Mouse (Mus musculus): ENCODE data around the gene Aqp6. TPM values are rescaled to one million over a fixed set of nuclear protein-coding genes. Genes with fewer than 3 reads are reported as not detected.

Aqp6 gene
- total RNA-seq (2014; rRNA removed) (not detected in 2 replicates), polyA plus RNA-seq (2012; rRNA removed) (not detected in 2 replicates)

DNA sequence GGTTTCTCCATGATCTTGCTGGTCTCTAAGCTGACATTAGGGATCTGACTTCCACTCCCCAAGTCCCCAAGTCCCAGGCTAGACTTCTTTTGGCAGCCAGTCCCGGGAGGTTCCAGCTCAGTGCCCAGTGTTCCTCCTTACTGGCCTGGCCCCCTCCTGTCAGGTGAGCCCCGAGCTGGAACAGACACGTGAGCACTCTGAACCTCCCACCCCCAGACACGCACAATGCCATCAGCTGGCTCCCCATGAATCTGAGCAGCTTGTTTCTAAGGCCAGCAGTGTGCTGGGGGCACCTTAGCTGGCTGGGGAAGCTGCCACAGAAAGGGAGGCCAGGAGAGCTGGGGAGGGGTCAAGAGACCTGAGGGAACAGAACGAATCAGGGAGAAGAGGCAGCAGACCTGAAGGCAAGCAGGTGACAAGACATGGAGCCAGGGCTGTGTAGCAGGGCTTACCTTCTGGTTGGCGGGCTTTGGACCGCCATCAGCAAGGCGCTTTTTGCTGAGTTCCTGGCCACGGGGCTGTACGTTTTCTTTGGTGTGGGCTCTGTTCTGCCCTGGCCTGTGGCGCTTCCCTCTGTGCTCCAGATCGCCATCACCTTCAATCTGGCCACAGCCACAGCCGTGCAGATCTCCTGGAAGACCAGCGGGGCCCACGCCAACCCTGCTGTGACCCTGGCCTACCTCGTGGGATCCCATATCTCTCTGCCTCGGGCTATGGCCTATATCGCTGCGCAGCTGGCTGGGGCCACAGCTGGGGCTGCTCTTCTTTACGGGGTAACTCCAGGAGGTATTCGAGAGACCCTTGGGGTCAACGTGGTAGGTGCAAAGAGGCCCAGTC is at the start of gene Aqp6:
TSS of gene Aqp6 (plus strand) at position 415 of the 837 bp plus-strand sequence.
- no peak for DNase-seq (ENCODE audit: extremely low read depth, low read depth, low spot score)
- H3K9ac ChIP-seq (ENCODE audit: low read depth, low read length) = no peak within 1 kb of the TSS
- 78% methylated on average over 22 of the region's 22 CpGs for WGBS
- no peak within 1 kb of the TSS for H3K27ac ChIP-seq (replicated peaks; ENCODE audit: insufficient read depth, low read depth, low read length)
- no peak within 1 kb of the TSS for H3K4me3 ChIP-seq (ENCODE audit: insufficient read depth, low read depth, low read length)
- no peaks in the 10 kb centered on the region for H3K4me1 ChIP-seq (ENCODE audit: control insufficient read depth, insufficient read depth, low read length)
- TF ChIP-seq CTCF (IDR thresholded peaks at IDR 0.05; ENCODE audit: low read depth, low read length) (no peak), POLR2A (IDR thresholded peaks at IDR 0.05; ENCODE audit: extremely low read depth, insufficient read depth, low read length) (no peak)
- no peaks in the 10 kb centered on the region for H3K79me2 ChIP-seq (ENCODE audit: control insufficient read depth, insufficient read depth, low read length)
- no peaks in the 10 kb centered on the region for H3K36me3 ChIP-seq (ENCODE audit: control insufficient read depth, insufficient read depth, low read length)
- no peaks in the 10 kb centered on the region for H3K27me3 ChIP-seq (ENCODE audit: control insufficient read depth, insufficient read depth, low read length)

DNA sequence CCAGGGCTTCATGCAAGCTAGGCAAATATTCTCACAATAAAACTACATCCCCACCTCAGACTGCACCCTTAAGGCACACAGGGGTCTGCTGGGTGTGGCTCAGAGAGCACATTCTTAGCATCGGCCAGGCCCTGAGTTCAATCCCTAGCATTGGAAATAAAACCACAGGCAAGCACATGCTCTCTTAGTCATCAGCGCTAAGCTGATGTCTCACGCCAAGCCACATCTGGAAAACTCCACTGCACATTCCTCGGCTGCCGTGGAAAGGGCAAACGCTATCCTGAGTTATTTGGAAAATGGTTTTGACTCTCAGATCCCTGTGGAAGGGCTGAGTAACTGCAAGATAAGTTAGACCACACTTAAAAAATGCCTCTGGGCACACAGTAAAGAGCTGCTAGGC is 47.4 kb upstream of the Aqp6 start:
- H3K27me3 ChIP-seq (ENCODE audit: control insufficient read depth, insufficient read depth, low read length) = no peaks in the 10 kb centered on the region
- TF ChIP-seq POLR2A (IDR thresholded peaks at IDR 0.05; ENCODE audit: extremely low read depth, insufficient read depth, low read length) (no peak), CTCF (IDR thresholded peaks at IDR 0.05; ENCODE audit: low read depth, low read length) (no peak)
- WGBS = 74% methylated on average over 6 of the region's 6 CpGs
- H3K79me2 ChIP-seq (ENCODE audit: control insufficient read depth, insufficient read depth, low read length) = no peaks in the 10 kb centered on the region
- DNase-seq (ENCODE audit: extremely low read depth, low read depth, low spot score) = no peak
- H3K4me1 ChIP-seq (ENCODE audit: control insufficient read depth, insufficient read depth, low read length) = no peaks in the 10 kb centered on the region
- no peaks in the 10 kb centered on the region for H3K36me3 ChIP-seq (ENCODE audit: control insufficient read depth, insufficient read depth, low read length)
- no peak overlapping the region for H3K9ac ChIP-seq (ENCODE audit: low read depth, low read length)
- no peak overlapping the region for H3K27ac ChIP-seq (replicated peaks; ENCODE audit: insufficient read depth, low read depth, low read length)
- H3K4me3 ChIP-seq (ENCODE audit: insufficient read depth, low read depth, low read length) = no peak overlapping the region

DNA sequence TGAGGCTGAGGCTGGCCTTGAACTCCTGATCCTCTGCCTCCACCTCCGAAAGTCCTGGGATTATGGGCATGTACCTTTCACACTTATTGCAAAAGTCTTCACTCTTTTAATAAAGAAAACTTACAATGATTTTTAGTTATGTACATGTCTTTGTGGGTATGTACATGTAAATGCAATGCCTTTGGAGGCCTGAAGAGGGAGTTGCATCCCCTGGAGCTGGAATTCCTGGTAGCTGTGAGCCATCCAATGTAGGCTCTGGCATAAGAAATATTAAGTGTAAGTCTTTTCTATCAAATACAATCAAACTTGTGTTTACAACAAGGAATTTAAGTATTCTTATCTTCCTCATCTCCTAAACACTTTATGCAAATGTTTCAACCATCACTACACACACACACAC is 42.3 kb upstream of the Aqp6 start:
- no peaks in the 10 kb centered on the region for H3K36me3 ChIP-seq (ENCODE audit: control insufficient read depth, insufficient read depth, low read length)
- no peak overlapping the region for H3K4me3 ChIP-seq (ENCODE audit: insufficient read depth, low read depth, low read length)
- no peak overlapping the region for H3K27ac ChIP-seq (replicated peaks; ENCODE audit: insufficient read depth, low read depth, low read length)
- no peaks in the 10 kb centered on the region for H3K79me2 ChIP-seq (ENCODE audit: control insufficient read depth, insufficient read depth, low read length)
- no peak for TF ChIP-seq CTCF (IDR thresholded peaks at IDR 0.05; ENCODE audit: low read depth, low read length)
- H3K9ac ChIP-seq (ENCODE audit: low read depth, low read length) = no peak overlapping the region
- DNase-seq (ENCODE audit: extremely low read depth, low read depth, low spot score) = no peak
- H3K27me3 ChIP-seq (ENCODE audit: control insufficient read depth, insufficient read depth, low read length) = no peaks in the 10 kb centered on the region
- H3K4me1 ChIP-seq (ENCODE audit: control insufficient read depth, insufficient read depth, low read length) = no peaks in the 10 kb centered on the region
- WGBS = 77% methylated on average over 1 of the region's 1 CpGs

DNA sequence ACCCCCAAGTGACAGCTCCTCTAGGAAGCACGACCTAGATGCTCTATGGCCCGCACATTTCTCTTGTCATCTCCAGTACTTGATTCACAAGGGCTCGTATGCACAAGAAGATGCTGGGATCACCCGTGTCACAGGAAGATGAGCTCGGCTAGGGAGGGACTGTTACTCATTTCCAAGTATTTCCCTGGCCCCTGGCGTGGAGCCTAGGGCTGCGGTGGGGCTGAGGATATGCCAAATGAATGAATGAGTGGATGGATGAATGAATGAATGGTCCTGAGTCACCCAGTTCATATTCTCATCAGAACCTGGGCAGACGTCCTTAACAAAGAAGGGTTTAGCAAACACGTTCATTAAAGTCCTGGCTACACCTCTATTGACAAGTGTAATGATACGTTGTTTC is 41.0 kb upstream of the Aqp6 start:
- H3K79me2 ChIP-seq (ENCODE audit: control insufficient read depth, insufficient read depth, low read length) = no peaks in the 10 kb centered on the region
- H3K36me3 ChIP-seq (ENCODE audit: control insufficient read depth, insufficient read depth, low read length) = no peaks in the 10 kb centered on the region
- WGBS = 66% methylated on average over 10 of the region's 10 CpGs
- no peaks in the 10 kb centered on the region for H3K27me3 ChIP-seq (ENCODE audit: control insufficient read depth, insufficient read depth, low read length)
- TF ChIP-seq POLR2A (IDR thresholded peaks at IDR 0.05; ENCODE audit: extremely low read depth, insufficient read depth, low read length) = no peak
- no peak for TF ChIP-seq CTCF (IDR thresholded peaks at IDR 0.05; ENCODE audit: low read depth, low read length)
- no peak overlapping the region for H3K27ac ChIP-seq (replicated peaks; ENCODE audit: insufficient read depth, low read depth, low read length)
- H3K4me3 ChIP-seq (ENCODE audit: insufficient read depth, low read depth, low read length) = no peak overlapping the region
- H3K9ac ChIP-seq (ENCODE audit: low read depth, low read length) = no peak overlapping the region
- DNase-seq (ENCODE audit: extremely low read depth, low read depth, low spot score) = no peak
- no peaks in the 10 kb centered on the region for H3K4me1 ChIP-seq (ENCODE audit: control insufficient read depth, insufficient read depth, low read length)

DNA sequence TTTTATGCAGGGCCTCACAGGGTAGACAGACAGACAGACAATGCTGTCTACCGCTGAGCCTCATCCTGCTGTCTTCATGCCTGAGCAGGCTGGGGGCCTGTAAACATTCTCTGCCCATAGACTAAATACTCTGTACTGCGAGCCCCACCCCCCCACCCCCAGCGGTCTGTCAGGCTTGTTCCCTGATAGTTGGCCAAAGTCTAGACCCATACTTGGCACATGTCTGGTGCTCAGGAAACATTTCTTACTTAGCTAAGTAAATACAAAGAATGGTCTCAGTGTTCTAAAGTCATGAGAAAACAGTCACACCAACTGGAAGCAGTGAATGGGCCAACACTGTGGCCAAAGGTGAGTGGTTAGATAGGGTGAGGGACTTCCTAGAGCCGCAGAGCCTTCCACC is 33.8 kb upstream of the Aqp6 start:
- Histone ChIP-seq H3K79me2 (ENCODE audit: control insufficient read depth, insufficient read depth, low read length) (no peaks in the 10 kb centered on the region), H3K36me3 (ENCODE audit: control insufficient read depth, insufficient read depth, low read length) (no peaks in the 10 kb centered on the region), H3K9ac (ENCODE audit: low read depth, low read length) (no peak overlapping the region), H3K27ac (replicated peaks; ENCODE audit: insufficient read depth, low read depth, low read length) (no peak overlapping the region), H3K4me3 (ENCODE audit: insufficient read depth, low read depth, low read length) (no peak overlapping the region), H3K27me3 (ENCODE audit: control insufficient read depth, insufficient read depth, low read length) (no peaks in the 10 kb centered on the region), H3K4me1 (ENCODE audit: control insufficient read depth, insufficient read depth, low read length) (no peaks in the 10 kb centered on the region)
- no peak for TF ChIP-seq CTCF (IDR thresholded peaks at IDR 0.05; ENCODE audit: low read depth, low read length)
- no peak for TF ChIP-seq POLR2A (IDR thresholded peaks at IDR 0.05; ENCODE audit: extremely low read depth, insufficient read depth, low read length)
- DNase-seq (ENCODE audit: extremely low read depth, low read depth, low spot score) = peak; percentile 16
- WGBS = 36% methylated on average over 4 of the region's 4 CpGs

DNA sequence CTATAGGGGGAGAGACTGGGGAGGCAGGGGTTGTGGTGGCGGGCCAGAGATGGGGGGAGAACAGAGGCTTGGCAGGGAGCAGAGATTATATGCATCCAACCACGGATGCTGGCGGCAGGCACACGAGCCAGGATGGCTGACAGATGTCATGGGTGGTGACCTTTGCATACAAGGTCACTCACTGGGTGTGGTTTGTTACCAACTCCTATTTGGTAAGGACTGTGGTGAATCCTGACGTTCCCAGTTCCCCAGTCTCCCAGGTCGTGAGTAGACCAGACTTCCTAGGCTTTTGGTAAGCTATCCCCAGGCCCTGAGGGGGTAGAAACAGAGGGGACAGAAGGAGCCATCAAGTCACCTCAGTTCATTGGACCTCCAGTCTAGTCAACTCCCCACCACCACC is 32.5 kb upstream of the Aqp6 start:
- WGBS = 68% methylated on average over 6 of the region's 6 CpGs
- TF ChIP-seq CTCF (IDR thresholded peaks at IDR 0.05; ENCODE audit: low read depth, low read length) (no peak), POLR2A (IDR thresholded peaks at IDR 0.05; ENCODE audit: extremely low read depth, insufficient read depth, low read length) (no peak)

More for the DNA sequence above, 32.5 kb upstream of the Aqp6 start:
- Histone ChIP-seq H3K4me1 (ENCODE audit: control insufficient read depth, insufficient read depth, low read length) (no peaks in the 10 kb centered on the region), H3K27me3 (ENCODE audit: control insufficient read depth, insufficient read depth, low read length) (no peaks in the 10 kb centered on the region), H3K36me3 (ENCODE audit: control insufficient read depth, insufficient read depth, low read length) (no peaks in the 10 kb centered on the region), H3K9ac (ENCODE audit: low read depth, low read length) (no peak overlapping the region), H3K79me2 (ENCODE audit: control insufficient read depth, insufficient read depth, low read length) (no peaks in the 10 kb centered on the region), H3K4me3 (ENCODE audit: insufficient read depth, low read depth, low read length) (no peak overlapping the region), H3K27ac (replicated peaks; ENCODE audit: insufficient read depth, low read depth, low read length) (no peak overlapping the region)
- no peak for DNase-seq (ENCODE audit: extremely low read depth, low read depth, low spot score)

Data from liver, adult 2 months (tissue).